ENCODE assay signal across 11 mouse cellular contexts in genomic region chr1:163057363-163057762, GRCm38 (mm10). TPM values are rescaled to one million over a fixed set of nuclear protein-coding genes. Genes with fewer than 3 reads are reported as not detected.
DNase-seq lines count a peak whose midpoint lies in the region; ATAC-seq lines count a peak whose summit lies in the region.
"Had no signal": no experiment of that assay in that cellular context is flagged by ENCODE, and none has a peak within 500 bp of the region (broad histone marks: within the 10 kb centered on the region; RNA-seq: fewer than 3 reads in every experiment).

No protein-coding gene starts in this region.

- H3K9me3 ChIP-seq in heart, embryonic 11.5 days (replicated peaks; ENCODE audit: control insufficient read depth, low read length), result no peaks in the 10 kb centered on the region
- no peaks in the 10 kb centered on the region; the same call in 1 of the 2 replicates for H3K9me3 ChIP-seq in midbrain, embryonic 10.5 days (replicated peaks)

- intact Hi-C loops in heart, postnatal 10 days (cut with DNase I), result loop anchor here (5.0 kb wide), 2 partner anchors 160 to 245 kb away; partner anchors contain the start of genes Fmo2 and Fmo4

- H3K27ac ChIP-seq in heart, embryonic 11.5 days (ENCODE audit: low read depth, low read length), result no peak overlapping the region
- H3K27ac ChIP-seq in midbrain, embryonic 10.5 days (replicated peaks), result no peak overlapping the region

- ATAC-seq in heart, embryonic 11.5 days (replicated peaks; ENCODE audit: insufficient number of reproducible peaks, low FRiP score, low TSS enrichment), result no peak

- WGBS in heart, embryonic 11.5 days (ENCODE audit: insufficient replicate concordance), result 44% methylated on average over 2 of the region's 2 CpGs
- WGBS in midbrain, embryonic 10.5 days, result 32% methylated on average over 2 of the region's 2 CpGs

- H3K4me1 ChIP-seq in heart, embryonic 11.5 days (ENCODE audit: control insufficient read depth, insufficient read depth, low read length), result no peaks in the 10 kb centered on the region
- H3K4me1 ChIP-seq in midbrain, embryonic 10.5 days, result no peaks in the 10 kb centered on the region

- DNase-seq in heart, postnatal 10 days, result peak; percentile 12
- peak; percentile 31 for DNase-seq in 416B (ENCODE audit: low read depth)
- peak; percentile 15 for DNase-seq in R1 (ENCODE audit: low read depth, low spot score)
- DNase-seq in kidney, postnatal 14 days, result peak; percentile 35
- no peak for DNase-seq in right cerebral cortex, postnatal 36 days (ENCODE audit: low spot score in 2 of 2)
- DNase-seq in midbrain, embryonic 10.5 days (ENCODE audit: low spot score), result no peak
- no peak for DNase-seq in thymus, postnatal 0 days (ENCODE audit: low spot score)

- H3K27me3 ChIP-seq in heart, embryonic 11.5 days (ENCODE audit: control insufficient read depth, insufficient read depth, low read length), result no peaks in the 10 kb centered on the region
- H3K27me3 ChIP-seq in midbrain, embryonic 10.5 days (ENCODE audit: low read depth, poor library complexity, severe bottlenecking), result no peaks in the 10 kb centered on the region

- H3K9ac ChIP-seq in heart, embryonic 11.5 days (ENCODE audit: low read depth, low read length), result no peak overlapping the region

- H3K4me2 ChIP-seq in heart, embryonic 11.5 days, result no peak overlapping the region

- no peaks in the 10 kb centered on the region for H3K36me3 ChIP-seq in heart, embryonic 11.5 days (ENCODE audit: control insufficient read depth, insufficient read depth, low read length)
- no peaks in the 10 kb centered on the region for H3K36me3 ChIP-seq in midbrain, embryonic 10.5 days

- no peak overlapping the region for H3K4me3 ChIP-seq in heart, embryonic 11.5 days (ENCODE audit: low read depth, low read length)
- H3K4me3 ChIP-seq in midbrain, embryonic 10.5 days, result no peak overlapping the region

RNA-seq across cellular contexts. Expression of gene Mroh9, which starts 28.1 kb away (rescaled TPM):
- total RNA-seq in heart, postnatal 10 days (2021), result not detected
- not detected in 2 replicates for polyA plus RNA-seq in heart, embryonic 11.5 days (2014; fragmentation: Nextera tagmentation; extraction: Ambion mirVana)
- polyA plus RNA-seq in midbrain, embryonic 10.5 days (2016; fragmentation: Nextera tagmentation; extraction: Ambion mirVana), result not detected in 2 replicates
- not detected in 2 replicates for polyA plus RNA-seq in thymus, postnatal 0 days (2015; fragmentation: Nextera tagmentation; extraction: Ambion mirVana)
- total RNA-seq: layer of hippocampus, postnatal 14 days; monocyte, adult 5-6 weeks had no signal
- polyA plus RNA-seq: stomach, embryonic 16.5 days had no signal

Comparison
In these comparisons a context has a peak if more than half of its experiments do, and no peak if none do; other contexts are left out.
1. DNase-seq: peak in heart, postnatal 10 days (2 of 2), 416B (single experiment), R1 (single experiment) and kidney, postnatal 14 days (single experiment); none in right cerebral cortex, postnatal 36 days (0 of 2), midbrain, embryonic 10.5 days (single experiment) and thymus, postnatal 0 days (single experiment).